ENCODE assay signal across 20 mouse cellular contexts in genomic region chr17:13716336-13716735, GRCm38 (mm10). TPM values are rescaled to one million over a fixed set of nuclear protein-coding genes. Genes with fewer than 3 reads are reported as not detected.
DNase-seq lines count a peak whose midpoint lies in the region; ATAC-seq lines count a peak whose summit lies in the region.
"Had no signal": no experiment of that assay in that cellular context is flagged by ENCODE, and none has a peak within 500 bp of the region (broad histone marks: within the 10 kb centered on the region; RNA-seq: fewer than 3 reads in every experiment).

No protein-coding gene starts in this region.

- DNase-seq in liver, embryonic 11.5 days (ENCODE audit: low spot score) = no peak
- peak; percentile 40 for DNase-seq in yolk sac, embryonic 10.5 days (ENCODE audit: low spot score)
- no peak for DNase-seq in right cerebral cortex, postnatal 4 days
- DNase-seq: adrenal gland, postnatal 10 days; adrenal gland, postnatal 36 days; cerebellum, adult 18-20 months; cerebellum, adult 9-10 months; cerebellum, postnatal 14 days; gastrocnemius, postnatal 10 days; gastrocnemius, postnatal 36 days; heart, adult 2 months had no signal

- no peak overlapping the region for H3K9ac ChIP-seq in kidney, embryonic 15.5 days
- H3K9ac ChIP-seq in kidney, embryonic 16.5 days (replicated peaks; ENCODE audit: low read length) = no peak overlapping the region
- H3K9ac ChIP-seq in liver, embryonic 16.5 days (ENCODE audit: low read depth, low read length) = no peak overlapping the region
- H3K9ac ChIP-seq in liver, embryonic 11.5 days (ENCODE audit: low read depth, low read length) = no peak overlapping the region
- H3K9ac ChIP-seq: forebrain, embryonic 13.5 days; hindbrain, embryonic 12.5 days; hindbrain, embryonic 15.5 days had no signal

- no peaks in the 10 kb centered on the region for H3K36me3 ChIP-seq in kidney, embryonic 15.5 days
- H3K36me3 ChIP-seq in kidney, embryonic 16.5 days (ENCODE audit: insufficient read depth, low read length) = no peaks in the 10 kb centered on the region
- no peaks in the 10 kb centered on the region for H3K36me3 ChIP-seq in liver, embryonic 16.5 days (ENCODE audit: control insufficient read depth, insufficient read depth)
- no peaks in the 10 kb centered on the region for H3K36me3 ChIP-seq in liver, embryonic 11.5 days (ENCODE audit: control insufficient read depth, insufficient read depth, low read length)
- H3K36me3 ChIP-seq: forebrain, embryonic 10.5 days; heart, embryonic 10.5 days; hindbrain, embryonic 12.5 days; hindbrain, embryonic 15.5 days had no signal

- H3K4me3 ChIP-seq in kidney, embryonic 15.5 days (replicated peaks) = no peak overlapping the region
- H3K4me3 ChIP-seq in kidney, embryonic 16.5 days (ENCODE audit: low read length) = no peak overlapping the region
- no peak overlapping the region for H3K4me3 ChIP-seq in liver, embryonic 16.5 days (ENCODE audit: low read depth, low read length)
- no peak overlapping the region for H3K4me3 ChIP-seq in liver, embryonic 11.5 days (ENCODE audit: low read depth, low read length)
- H3K4me3 ChIP-seq: forebrain, embryonic 10.5 days; forebrain, embryonic 13.5 days; heart, adult 2 months; heart, embryonic 10.5 days; hindbrain, embryonic 12.5 days; hindbrain, embryonic 15.5 days had no signal

- no peak overlapping the region for H3K27ac ChIP-seq in kidney, embryonic 15.5 days
- H3K27ac ChIP-seq in kidney, embryonic 16.5 days (ENCODE audit: low read length) = no peak overlapping the region
- no peak overlapping the region; the same call in 1 of the 2 replicates for H3K27ac ChIP-seq in liver, embryonic 16.5 days (ENCODE audit: low read length)
- no peak overlapping the region for H3K27ac ChIP-seq in liver, embryonic 11.5 days (ENCODE audit: low read depth, low read length)
- H3K27ac ChIP-seq: forebrain, embryonic 10.5 days; forebrain, embryonic 13.5 days; heart, adult 2 months; heart, embryonic 10.5 days; hindbrain, embryonic 12.5 days; hindbrain, embryonic 15.5 days had no signal

- H3K4me1 ChIP-seq in kidney, embryonic 15.5 days = peaks cover 21% of the 10 kb centered on the region
- 0 out of 2 replicates have a peak, but pooled peaks cover 10% of the 10 kb centered on the region for H3K4me1 ChIP-seq in kidney, embryonic 16.5 days (ENCODE audit: insufficient read depth, low read length)
- no peaks in the 10 kb centered on the region for H3K4me1 ChIP-seq in liver, embryonic 16.5 days (ENCODE audit: control insufficient read depth, low read depth, low read length)
- H3K4me1 ChIP-seq in liver, embryonic 11.5 days (replicated peaks; ENCODE audit: control insufficient read depth, insufficient read depth, low read length) = no peaks in the 10 kb centered on the region
- H3K4me1 ChIP-seq: forebrain, embryonic 10.5 days; forebrain, embryonic 13.5 days; hindbrain, embryonic 15.5 days had no signal

- no peaks in the 10 kb centered on the region for H3K27me3 ChIP-seq in kidney, embryonic 15.5 days
- no peaks in the 10 kb centered on the region for H3K27me3 ChIP-seq in kidney, embryonic 16.5 days (ENCODE audit: insufficient read depth, low read length)
- H3K27me3 ChIP-seq in liver, embryonic 16.5 days (ENCODE audit: control insufficient read depth, insufficient read depth, low read depth, low read length) = no peaks in the 10 kb centered on the region
- H3K27me3 ChIP-seq in liver, embryonic 11.5 days (replicated peaks; ENCODE audit: control insufficient read depth, insufficient read depth, low read length) = no peaks in the 10 kb centered on the region
- H3K27me3 ChIP-seq: forebrain, embryonic 13.5 days; hindbrain, embryonic 12.5 days; hindbrain, embryonic 15.5 days had no signal

- WGBS in kidney, embryonic 15.5 days = 64% methylated on average over 6 of the region's 6 CpGs
- 60% methylated on average over 6 of the region's 6 CpGs for WGBS in kidney, embryonic 16.5 days
- 80% methylated on average over 6 of the region's 6 CpGs for WGBS in liver, embryonic 16.5 days (ENCODE audit: insufficient replicate concordance)
- 77% methylated on average over 6 of the region's 6 CpGs for whole genome bisulfite sequencing in liver, embryonic 11.5 days

- H3K9me3 ChIP-seq in kidney, embryonic 15.5 days (replicated peaks) = no peaks in the 10 kb centered on the region
- no peaks in the 10 kb centered on the region for H3K9me3 ChIP-seq in kidney, embryonic 16.5 days (ENCODE audit: low read length)
- H3K9me3 ChIP-seq in liver, embryonic 16.5 days (replicated peaks; ENCODE audit: control insufficient read depth, low read length) = no peaks in the 10 kb centered on the region
- no peaks in the 10 kb centered on the region for H3K9me3 ChIP-seq in liver, embryonic 11.5 days (ENCODE audit: control insufficient read depth, low read length)
- H3K9me3 ChIP-seq: forebrain, embryonic 10.5 days; forebrain, embryonic 13.5 days; heart, embryonic 10.5 days; hindbrain, embryonic 12.5 days; hindbrain, embryonic 15.5 days had no signal

- ATAC-seq in kidney, embryonic 15.5 days (replicated peaks; ENCODE audit: low FRiP score) = peak; percentile 27; the same call in 1 of the 2 replicates
- ATAC-seq in kidney, embryonic 16.5 days (ENCODE audit: low FRiP score, low TSS enrichment) = no peak
- peak; percentile 86 for ATAC-seq in liver, embryonic 16.5 days (ENCODE audit: low read depth)
- ATAC-seq in liver, embryonic 11.5 days (replicated peaks; ENCODE audit: low FRiP score) = no peak
- ATAC-seq: forebrain, embryonic 13.5 days; forebrain, embryonic 16.5 days had no signal

- H3K4me2 ChIP-seq in kidney, embryonic 15.5 days = no peak overlapping the region
- no peak overlapping the region for H3K4me2 ChIP-seq in kidney, embryonic 16.5 days (replicated peaks; ENCODE audit: low read depth, low read length)
- H3K4me2 ChIP-seq in liver, embryonic 16.5 days (ENCODE audit: low read depth, low read length) = no peak overlapping the region
- H3K4me2 ChIP-seq in liver, embryonic 11.5 days = no peak overlapping the region
- H3K4me2 ChIP-seq: forebrain, embryonic 13.5 days; hindbrain, embryonic 12.5 days; hindbrain, embryonic 15.5 days had no signal

RNA-seq across cellular contexts. Expression of gene Afdn, which starts 44.0 kb away (rescaled TPM):
- polyA plus RNA-seq in kidney, embryonic 15.5 days (2015; fragmentation: Nextera tagmentation; extraction: Ambion mirVana) = 76.5 and 81.2 TPM in 2 replicates
- polyA plus RNA-seq in kidney, embryonic 16.5 days (2015; fragmentation: Nextera tagmentation; extraction: Ambion mirVana) = 52.7 TPM in 2 replicates
- polyA plus RNA-seq in liver, embryonic 16.5 days (2015; fragmentation: Nextera tagmentation; extraction: Ambion mirVana) = 7.3 and 8.6 TPM in 2 replicates
- polyA plus RNA-seq in liver, embryonic 11.5 days (2014; fragmentation: Nextera tagmentation; extraction: Ambion mirVana) = 34.3 and 34.6 TPM in 2 replicates

RNA-seq across cellular contexts. Expression of gene Tcte2, which starts 45.3 kb away (rescaled TPM):
- polyA plus RNA-seq in kidney, embryonic 15.5 days (2015; fragmentation: Nextera tagmentation; extraction: Ambion mirVana) = 2.8 and 3.2 TPM in 2 replicates
- 2.8 and 4.0 TPM in 2 replicates for polyA plus RNA-seq in kidney, embryonic 16.5 days (2015; fragmentation: Nextera tagmentation; extraction: Ambion mirVana)
- polyA plus RNA-seq in liver, embryonic 16.5 days (2015; fragmentation: Nextera tagmentation; extraction: Ambion mirVana) = 0.39 and 1.1 TPM in 2 replicates
- polyA plus RNA-seq in liver, embryonic 11.5 days (2014; fragmentation: Nextera tagmentation; extraction: Ambion mirVana) = 1.2 and 1.4 TPM in 2 replicates

Comparison
In these comparisons a context has a peak if more than half of its experiments do, and no peak if none do; other contexts are left out.
1. ATAC-seq: peak in kidney, embryonic 15.5 days (single experiment) and liver, embryonic 16.5 days (single experiment); none in kidney, embryonic 16.5 days (single experiment) and liver, embryonic 11.5 days (single experiment).